Mouse (Mus musculus) gastrocnemius, adult 2 months (tissue): ENCODE measurements at regions not wholly inside any gene's neighbourhood (a gene's known extent, or its start where the extent isn't known, plus 50 kb on each side); places are given as distances from the start of the nearest gene placed in this dataset.
A peak's percentile ranks its signal among the peaks of the same experiment; 100 is the strongest.

Experiments
- DNase-seq: peaks from one replicate; pipeline ENCODE4 v3.0.0; 2022
- H3K27ac ChIP-seq: fragments of 200-600 bp; 2 replicates; pipeline ENCODE4 v1.8.1; 2022; ENCODE audit warnings: mild to moderate bottlenecking
- H3K4me3 ChIP-seq: fragments of 200-600 bp; 2 replicates; pipeline ENCODE4 v1.8.1; 2022; ENCODE audit warnings: mild to moderate bottlenecking, moderate library complexity
- CTCF ChIP-seq: fragments of 200-600 bp; IDR thresholded peaks from 2 replicates; pipeline ENCODE4 v1.8.1; 2022; ENCODE audit warnings: antibody characterized with exemption, mild to moderate bottlenecking, moderate library complexity
- intact Hi-C: fragments of 180-260 bp; cut with DNase I; formaldehyde crosslinking; loops from one replicate; pipeline ENCODE4 v1.15.1; 2025

DNA sequence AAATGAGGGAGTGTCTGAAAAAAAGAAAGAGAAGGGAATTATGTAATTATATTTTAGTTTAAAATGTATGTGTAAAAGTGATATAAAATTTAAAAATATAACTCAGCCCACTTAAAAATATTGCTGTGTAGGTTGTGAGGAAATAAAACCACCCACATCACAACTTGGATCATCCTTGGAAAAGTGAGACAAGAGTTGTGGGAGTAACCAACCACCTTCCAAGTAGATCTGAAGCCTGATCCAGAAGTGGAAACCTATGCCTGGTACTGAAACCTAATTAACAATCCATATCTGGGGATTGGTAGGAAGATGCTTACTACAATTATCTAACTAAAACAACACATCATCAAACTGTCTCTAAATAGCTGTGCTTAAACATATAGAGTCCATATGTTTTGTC, 743.1 kb downstream of the Stim2 start:
- intact Hi-C loops, result no loop called here
- Histone ChIP-seq H3K27ac (no peak overlapping the region), H3K4me3 (no peak overlapping the region)
- TF ChIP-seq CTCF, result no peak
- DNase-seq, result no peak

- no peak for DNase-seq
- Histone ChIP-seq H3K27ac (no peak overlapping the region), H3K4me3 (no peak overlapping the region)
- TF ChIP-seq CTCF, result no peak
- intact Hi-C loops, result no loop called here
Measured at GRCm38 (mm10) chr5:54746973-54747372, 748.7 kb downstream of the Stim2 start.

DNA sequence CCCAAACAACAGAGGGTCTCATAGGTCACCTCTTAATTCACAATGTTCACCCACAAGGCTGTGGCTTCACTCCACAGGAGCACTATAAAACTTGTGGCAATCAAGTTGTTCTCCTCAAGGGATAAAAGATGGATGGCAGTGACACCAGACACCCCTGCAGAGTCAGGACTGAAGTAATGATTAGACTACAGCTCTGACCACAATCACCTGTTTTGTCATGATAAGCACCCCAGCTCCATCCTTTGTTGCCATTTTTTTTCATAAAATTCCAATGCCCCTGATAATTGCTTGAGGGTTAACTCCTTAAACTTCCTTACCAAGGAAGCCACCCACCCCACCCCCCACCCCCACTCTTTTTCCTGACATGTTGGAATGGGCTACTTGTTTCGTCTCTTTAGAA, 755.1 kb downstream of the Stim2 start:
- Histone ChIP-seq H3K27ac (no peak overlapping the region), H3K4me3 (no peak overlapping the region)
- no peak for TF ChIP-seq CTCF
- DNase-seq, result no peak
- intact Hi-C loops, result no loop called here

DNA sequence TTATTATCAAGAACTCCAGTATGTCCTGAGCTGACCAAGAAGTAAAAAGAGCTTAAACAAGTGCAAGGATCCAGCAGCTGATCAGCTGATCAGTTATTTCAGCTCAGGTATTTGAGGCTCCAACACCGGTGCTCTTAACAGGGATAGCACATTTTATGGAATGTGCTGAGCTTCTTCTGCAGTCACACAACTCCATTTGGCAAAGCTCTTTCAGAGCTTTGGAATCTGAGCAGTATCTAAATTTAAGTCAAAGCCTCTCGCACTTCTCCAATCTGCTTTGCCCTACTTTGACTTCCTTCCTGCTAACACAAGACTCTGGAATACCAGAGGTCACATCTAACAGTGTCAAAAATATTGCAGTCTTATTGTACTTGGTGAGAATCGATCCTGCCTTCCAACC, 761.4 kb downstream of the Stim2 start:
- peak overlapping the region; percentile 24; the same call in 1 of the 2 replicates for H3K27ac ChIP-seq
- intact Hi-C loops, result no loop called here
- DNase-seq, result no peak
- TF ChIP-seq CTCF, result no peak
- H3K4me3 ChIP-seq, result no peak overlapping the region

DNA sequence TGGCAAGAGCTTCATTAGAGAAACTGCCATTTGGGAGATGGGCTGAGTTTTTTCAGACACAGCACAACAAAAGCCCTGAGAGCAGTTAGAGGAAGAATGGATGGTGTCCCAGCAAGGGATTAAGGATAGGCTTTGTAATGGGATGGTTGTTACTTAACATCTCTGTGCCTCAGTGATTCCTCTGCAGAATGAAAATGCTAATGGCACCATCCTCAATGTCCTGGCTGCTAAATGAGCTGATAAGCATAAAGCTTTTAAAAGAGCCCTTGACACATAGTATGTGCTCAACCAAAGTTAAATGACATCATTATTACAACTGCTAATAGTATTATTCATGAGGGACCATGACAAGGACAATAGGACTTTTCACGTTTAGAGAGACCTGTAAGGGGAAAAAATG, 764.7 kb downstream of the Stim2 start:
- H3K4me3 ChIP-seq, result no peak overlapping the region
- H3K27ac ChIP-seq, result no peak overlapping the region
- TF ChIP-seq CTCF, result no peak
- DNase-seq, result no peak
- intact Hi-C loops, result no loop called here

GRCm38 (mm10) chr5:54796953-54797450, 798.7 kb downstream of the Stim2 start:
- peak; percentile 72 for TF ChIP-seq CTCF
- no peak overlapping the region for H3K4me3 ChIP-seq
- intact Hi-C loops, result no loop called here
- no peak overlapping the region for H3K27ac ChIP-seq
- DNase-seq, result peak; percentile 16

DNA sequence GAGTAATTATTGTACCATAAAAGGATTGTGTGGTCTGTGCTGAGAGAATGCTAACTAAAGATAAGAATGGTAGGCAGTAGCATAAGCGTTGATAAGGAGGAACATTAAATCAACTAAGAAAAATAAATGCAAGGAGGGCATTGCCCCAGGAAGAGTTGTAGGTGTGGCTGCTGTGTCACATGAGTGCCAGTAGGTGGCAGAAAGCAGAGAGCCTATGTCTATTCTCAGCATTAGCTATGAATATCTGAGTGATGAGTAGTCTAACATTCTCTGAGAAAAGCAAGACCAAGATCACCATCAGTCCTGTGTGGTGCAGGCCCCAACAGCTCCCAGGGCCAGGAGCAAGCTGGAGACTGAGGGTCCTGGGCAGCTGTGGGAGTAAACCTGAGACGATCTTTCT, 828.8 kb downstream of the Stim2 start:
- TF ChIP-seq CTCF, result peak; percentile 21; the same call in 1 of the 2 replicates
- intact Hi-C loops, result no loop called here
- Histone ChIP-seq H3K27ac (no peak overlapping the region), H3K4me3 (no peak overlapping the region)
- DNase-seq, result no peak
